Mouse (Mus musculus) thymus, adult 18-20 months (tissue): ENCODE measurements around the gene Acsl5.

ENCODE experiments used
- DNase-seq, 2 experiments: peaks; one replicate each; pipeline ENCODE4 v3.0.0; 2022; ENCODE audit warnings: mixed read lengths in 2 of 2

The Acsl5 gene

GRCm38 (mm10) chr19:55290621-55291270, 39.0 kb downstream of the Acsl5 start:
- DNase-seq: no peak

- no peak for DNase-seq
Observed at GRCm38 (mm10) chr19:55292210-55292850, 40.6 kb downstream of the Acsl5 start.

GRCm38 (mm10) chr19:55293175-55293574, 41.4 kb downstream of the Acsl5 start:
- no peak for DNase-seq

- DNase-seq: no peak
Observed at GRCm38 (mm10) chr19:55295075-55295474, 43.3 kb downstream of the Acsl5 start.

GRCm38 (mm10) chr19:55295556-55295955, 43.8 kb downstream of the Acsl5 start:
- no peak for DNase-seq

GRCm38 (mm10) chr19:55296301-55296700, 44.6 kb downstream of the Acsl5 start:
- no peak for DNase-seq

GRCm38 (mm10) chr19:55297489-55297888, 45.8 kb downstream of the Acsl5 start:
- DNase-seq: no peak

GRCm38 (mm10) chr19:55297961-55298360, 46.2 kb downstream of the Acsl5 start:
- no peak for DNase-seq

- no peak for DNase-seq
Observed at GRCm38 (mm10) chr19:55299378-55299777, 47.6 kb downstream of the Acsl5 start.

GRCm38 (mm10) chr19:55300525-55300924, 48.8 kb downstream of the Acsl5 start:
- DNase-seq: no peak

- DNase-seq: no peak
Observed at GRCm38 (mm10) chr19:55305024-55305423, 53.3 kb downstream of the Acsl5 start.

- no peak for DNase-seq
Observed at GRCm38 (mm10) chr19:55311874-55312273, 60.1 kb downstream of the Acsl5 start.

- DNase-seq: no peak
Observed at GRCm38 (mm10) chr19:55313649-55314048, 61.9 kb downstream of the Acsl5 start.

GRCm38 (mm10) chr19:55315452-55316108, 63.8 kb downstream of the Acsl5 start, which contains the start of gene Zdhhc6:
Gene Zdhhc6 (minus strand): TSS chr19:55316032.
- DNase-seq: peak; percentile 52 to 56

- DNase-seq: peak; percentile 67 to 74
Observed at GRCm38 (mm10) chr19:55316109-55316714, 64.5 kb downstream of the Acsl5 start, which contains the start of gene Vti1a. Gene Vti1a (plus strand): TSS chr19:55316295.

- DNase-seq: no peak
Observed at GRCm38 (mm10) chr19:55316901-55317300, 65.2 kb downstream of the Acsl5 start.

GRCm38 (mm10) chr19:55319036-55319435, 67.3 kb downstream of the Acsl5 start:
- DNase-seq: no peak

- no peak for DNase-seq
Observed at GRCm38 (mm10) chr19:55319521-55319920, 67.8 kb downstream of the Acsl5 start.

- DNase-seq: no peak
Observed at GRCm38 (mm10) chr19:55322604-55323003, 70.9 kb downstream of the Acsl5 start.

GRCm38 (mm10) chr19:55327510-55327909, 75.8 kb downstream of the Acsl5 start:
- no peak for DNase-seq

GRCm38 (mm10) chr19:55331776-55332175, 80.0 kb downstream of the Acsl5 start:
- no peak for DNase-seq

- DNase-seq: peak; percentile 20 to 21
Observed at GRCm38 (mm10) chr19:55332641-55333268, 81.0 kb downstream of the Acsl5 start.

GRCm38 (mm10) chr19:55335881-55336280, 84.1 kb downstream of the Acsl5 start:
- DNase-seq: no peak
